Mouse (Mus musculus): ENCODE results near the gene Kcnj10. TPM values are rescaled to one million over a fixed set of nuclear protein-coding genes. Genes with fewer than 3 reads are reported as not detected.

Kcnj10 gene
- polyA plus RNA-seq, 1 experiment from 2014 or later = 0.05 TPM

- Histone ChIP-seq H3K9me3 (replicated peaks) (no peaks in the 10 kb centered on the region), H3K4me1 (peaks cover 6% of the 10 kb centered on the region), H3K27ac (no peak overlapping the region), H3K36me3 (no peaks in the 10 kb centered on the region), H3K4me3 (no peak overlapping the region), H3K27me3 (ENCODE audit: low read depth, poor library complexity, severe bottlenecking) (peaks cover 23% of the 10 kb centered on the region; the same call in 1 of the 2 replicates)
- DNase-seq (ENCODE audit: low spot score) = peak; percentile 64
- 6% methylated on average over 4 of the region's 4 CpGs for WGBS
These were observed 69.8 kb downstream of the Kcnj10 start for GRCm38 (mm10) chr1:172410806-172411205.

- Histone ChIP-seq H3K27me3 (ENCODE audit: low read depth, poor library complexity, severe bottlenecking) (peaks cover 11% of the 10 kb centered on the region; the same call in 1 of the 2 replicates), H3K4me1 (no peaks in the 10 kb centered on the region), H3K9me3 (replicated peaks) (no peaks in the 10 kb centered on the region), H3K4me3 (no peak overlapping the region), H3K27ac (no peak overlapping the region), H3K36me3 (no peaks in the 10 kb centered on the region)
- 0% methylated on average over 5 of the region's 5 CpGs for WGBS
- DNase-seq (ENCODE audit: low spot score) = peak; percentile 90
These were observed 71.2 kb downstream of the Kcnj10 start for GRCm38 (mm10) chr1:172412204-172412603.

GRCm38 (mm10) chr1:172413491-172414230 lies 72.7 kb downstream of the Kcnj10 start:
- H3K4me3 ChIP-seq = no peak overlapping the region
- DNase-seq (ENCODE audit: low spot score) = no peak
- no peaks in the 10 kb centered on the region for H3K36me3 ChIP-seq
- no peak overlapping the region for H3K27ac ChIP-seq
- peaks cover 4% of the 10 kb centered on the region; the same call in 1 of the 2 replicates for H3K27me3 ChIP-seq (ENCODE audit: low read depth, poor library complexity, severe bottlenecking)
- peaks cover 9% of the 10 kb centered on the region for H3K4me1 ChIP-seq
- H3K9me3 ChIP-seq (replicated peaks) = no peaks in the 10 kb centered on the region
- 84% methylated on average over 4 of the region's 4 CpGs for WGBS

- 83% methylated on average over 6 of the region's 6 CpGs for WGBS
These were observed 73.2 kb downstream of the Kcnj10 start for GRCm38 (mm10) chr1:172414231-172414585.

GRCm38 (mm10) chr1:172415061-172415460 lies 74.1 kb downstream of the Kcnj10 start:
- Histone ChIP-seq H3K27me3 (ENCODE audit: low read depth, poor library complexity, severe bottlenecking) (peaks cover 4% of the 10 kb centered on the region; the same call in 1 of the 2 replicates), H3K4me1 (peaks cover 13% of the 10 kb centered on the region), H3K9me3 (replicated peaks) (no peaks in the 10 kb centered on the region), H3K27ac (no peak overlapping the region), H3K36me3 (no peaks in the 10 kb centered on the region), H3K4me3 (no peak overlapping the region)
- WGBS = 89% methylated on average over 7 of the region's 7 CpGs
- peak; percentile 24 for DNase-seq (ENCODE audit: low spot score)

More at GRCm38 (mm10) chr1:172414231-172414585, 73.2 kb downstream of the Kcnj10 start:
- peaks cover 13% of the 10 kb centered on the region for H3K4me1 ChIP-seq
- H3K9me3 ChIP-seq (replicated peaks) = no peaks in the 10 kb centered on the region
- H3K27ac ChIP-seq = no peak overlapping the region
- H3K27me3 ChIP-seq (ENCODE audit: low read depth, poor library complexity, severe bottlenecking) = peaks cover 4% of the 10 kb centered on the region; the same call in 1 of the 2 replicates
- no peak overlapping the region for H3K4me3 ChIP-seq
- DNase-seq (ENCODE audit: low spot score) = no peak
- no peaks in the 10 kb centered on the region for H3K36me3 ChIP-seq

GRCm38 (mm10) chr1:172418173-172418572 lies 77.2 kb downstream of the Kcnj10 start:
- 10% methylated on average over 6 of the region's 6 CpGs for WGBS
- Histone ChIP-seq H3K4me1 (peaks cover 13% of the 10 kb centered on the region), H3K27ac (no peak overlapping the region), H3K4me3 (no peak overlapping the region), H3K9me3 (replicated peaks) (no peaks in the 10 kb centered on the region), H3K27me3 (ENCODE audit: low read depth, poor library complexity, severe bottlenecking) (peaks cover 4% of the 10 kb centered on the region; the same call in 1 of the 2 replicates), H3K36me3 (no peaks in the 10 kb centered on the region)
- no peak for DNase-seq (ENCODE audit: low spot score)

- H3K27ac ChIP-seq = no peak overlapping the region
- no peak for DNase-seq (ENCODE audit: low spot score)
- WGBS = 73% methylated on average over 3 of the region's 3 CpGs
- no peak overlapping the region for H3K4me3 ChIP-seq
- no peaks in the 10 kb centered on the region; the same call in 1 of the 2 replicates for H3K27me3 ChIP-seq (ENCODE audit: low read depth, poor library complexity, severe bottlenecking)
- peaks cover 16% of the 10 kb centered on the region for H3K4me1 ChIP-seq
- no peaks in the 10 kb centered on the region for H3K9me3 ChIP-seq (replicated peaks)
- H3K36me3 ChIP-seq = no peaks in the 10 kb centered on the region
These were observed 77.6 kb downstream of the Kcnj10 start for GRCm38 (mm10) chr1:172418642-172419041.

- H3K27ac ChIP-seq = no peak overlapping the region
- no peaks in the 10 kb centered on the region for H3K27me3 ChIP-seq (ENCODE audit: low read depth, poor library complexity, severe bottlenecking)
- 85% methylated on average over 6 of the region's 6 CpGs for WGBS
- H3K4me1 ChIP-seq = peaks cover 19% of the 10 kb centered on the region
- H3K9me3 ChIP-seq (replicated peaks) = no peaks in the 10 kb centered on the region
- DNase-seq (ENCODE audit: low spot score) = no peak
- H3K4me3 ChIP-seq = no peak overlapping the region
- H3K36me3 ChIP-seq = no peaks in the 10 kb centered on the region
These were observed 79.2 kb downstream of the Kcnj10 start for GRCm38 (mm10) chr1:172420181-172420580.

- Histone ChIP-seq H3K36me3 (no peaks in the 10 kb centered on the region), H3K9me3 (replicated peaks) (no peaks in the 10 kb centered on the region), H3K4me1 (peaks cover 13% of the 10 kb centered on the region), H3K27ac (no peak overlapping the region; the same call in 1 of the 2 replicates), H3K27me3 (ENCODE audit: low read depth, poor library complexity, severe bottlenecking) (no peaks in the 10 kb centered on the region), H3K4me3 (no peak overlapping the region)
- 60% methylated on average over 1 of the region's 1 CpGs for WGBS
- DNase-seq (ENCODE audit: low spot score) = no peak
These were observed 82.4 kb downstream of the Kcnj10 start for GRCm38 (mm10) chr1:172423393-172423792.

Other genes starting within 250 kb of the Kcnj10 start
- gene Pex19, start 214.5 kb upstream of the Kcnj10 start, polyA plus RNA-seq (2016; fragmentation: Nextera tagmentation; extraction: Ambion mirVana) = 195 and 206 TPM in 2 replicates
- 125 and 156 TPM in 2 replicates for gene Dcaf8, start 193.1 kb upstream of the Kcnj10 start, polyA plus RNA-seq (2016; fragmentation: Nextera tagmentation; extraction: Ambion mirVana)
- gene Pea15a, start 134.4 kb upstream of the Kcnj10 start, polyA plus RNA-seq (2016; fragmentation: Nextera tagmentation; extraction: Ambion mirVana) = 68.0 and 88.4 TPM in 2 replicates
- 1.0 and 1.6 TPM in 2 replicates for gene Casq1, start 121.3 kb upstream of the Kcnj10 start, polyA plus RNA-seq (2016; fragmentation: Nextera tagmentation; extraction: Ambion mirVana)
- gene Atp1a4, start 82.8 kb upstream of the Kcnj10 start, polyA plus RNA-seq (2016; fragmentation: Nextera tagmentation; extraction: Ambion mirVana) = not detected in 2 replicates
- gene Igsf8, start 79.6 kb upstream of the Kcnj10 start, polyA plus RNA-seq (2016; fragmentation: Nextera tagmentation; extraction: Ambion mirVana) = 30.0 and 40.8 TPM in 2 replicates
- 0.62 and 3.2 TPM in 2 replicates for gene Atp1a2, start 43.1 kb upstream of the Kcnj10 start, polyA plus RNA-seq (2016; fragmentation: Nextera tagmentation; extraction: Ambion mirVana)
- gene Kcnj9, start 11.9 kb upstream of the Kcnj10 start, polyA plus RNA-seq (2016; fragmentation: Nextera tagmentation; extraction: Ambion mirVana) = 0.10 TPM in 1 of 2 replicates, not detected in the other
- gene Pigm, start 35.3 kb downstream of the Kcnj10 start, polyA plus RNA-seq (2016; fragmentation: Nextera tagmentation; extraction: Ambion mirVana) = 9.9 and 10.5 TPM in 2 replicates
- gene Slamf9, start 134.1 kb downstream of the Kcnj10 start, polyA plus RNA-seq (2016; fragmentation: Nextera tagmentation; extraction: Ambion mirVana) = 0.18 TPM in 1 of 2 replicates, not detected in the other
- gene Igsf9, start 140.6 kb downstream of the Kcnj10 start, polyA plus RNA-seq (2016; fragmentation: Nextera tagmentation; extraction: Ambion mirVana) = 79.5 and 85.8 TPM in 2 replicates
- gene Tagln2, start 158.8 kb downstream of the Kcnj10 start, polyA plus RNA-seq (2016; fragmentation: Nextera tagmentation; extraction: Ambion mirVana) = 77.0 and 84.6 TPM in 2 replicates
- 0.67 and 1.0 TPM in 2 replicates for gene Cfap45, start 179.6 kb downstream of the Kcnj10 start, polyA plus RNA-seq (2016; fragmentation: Nextera tagmentation; extraction: Ambion mirVana)
- 0.13 TPM in 1 of 2 replicates, not detected in the other for gene Vsig8, start 214.7 kb downstream of the Kcnj10 start, polyA plus RNA-seq (2016; fragmentation: Nextera tagmentation; extraction: Ambion mirVana)
- 0.11 TPM in 1 of 2 replicates, not detected in the other for gene Slamf8, start 249.4 kb downstream of the Kcnj10 start, polyA plus RNA-seq (2016; fragmentation: Nextera tagmentation; extraction: Ambion mirVana)

Data from limb, embryonic 10.5 days (tissue).